Mouse (Mus musculus) stomach, postnatal 0 days (tissue): ENCODE results near the gene Ino80b.

Experiments
- CTCF ChIP-seq: IDR thresholded peaks from 2 replicates; pipeline ENCODE4 v1.5.1; 2016; ENCODE audit warnings: antibody characterized with exemption, low read depth, mild to moderate bottlenecking, moderate library complexity
- EP300 ChIP-seq: optimal IDR thresholded peaks from 2 replicates; pipeline ENCODE3; 2016; ENCODE audit warnings: antibody characterized with exemption

DNA sequence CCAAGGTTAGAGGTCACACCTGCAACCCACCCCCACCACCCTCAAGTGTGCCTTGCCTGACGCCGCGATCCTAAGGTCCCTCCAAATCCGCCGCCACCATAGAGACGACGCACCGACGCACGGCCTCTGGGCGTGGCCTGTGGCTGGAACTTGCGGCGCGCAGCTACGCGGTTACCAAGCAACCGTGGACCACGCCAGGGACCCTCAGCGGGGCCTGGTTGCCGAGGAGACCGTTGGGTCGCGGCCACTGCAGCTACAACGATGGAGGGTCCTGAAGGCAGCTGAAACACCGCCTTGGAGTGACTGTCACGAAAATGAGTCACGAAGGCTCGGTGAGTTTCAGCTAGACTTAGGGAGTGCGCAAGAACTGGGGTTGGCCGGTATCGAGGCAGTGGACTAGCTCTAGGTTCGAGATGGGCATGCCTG is 31.0 kb upstream of the Ino80b start, which contains the start of the genes Wdr54 and 1700003E16Rik:
- TF ChIP-seq CTCF = no peak
- no peak for TF ChIP-seq EP300
